Mouse (Mus musculus) small intestine, adult 2 months (tissue): Measurements from ENCODE around the gene Ncam2.

Experiments
- CTCF ChIP-seq: fragments of 200-500 bp; IDR thresholded peaks from 2 replicates; pipeline ENCODE4 v1.5.1; 2012; ENCODE audit warnings: low read depth, mild to moderate bottlenecking, control low read depth, inconsistent platforms, low read length, moderate library complexity, mixed read lengths; ENCODE audit not compliant: insufficient replicate concordance, insufficient read length; ENCODE audit errors: extremely low read depth
- POLR2A ChIP-seq: fragments of 200-500 bp; IDR thresholded peaks from 2 replicates; pipeline ENCODE4 v1.6.1; 2012; ENCODE audit warnings: low read depth, mild to moderate bottlenecking, control low read depth, inconsistent platforms, low read length, moderate library complexity

DNA sequence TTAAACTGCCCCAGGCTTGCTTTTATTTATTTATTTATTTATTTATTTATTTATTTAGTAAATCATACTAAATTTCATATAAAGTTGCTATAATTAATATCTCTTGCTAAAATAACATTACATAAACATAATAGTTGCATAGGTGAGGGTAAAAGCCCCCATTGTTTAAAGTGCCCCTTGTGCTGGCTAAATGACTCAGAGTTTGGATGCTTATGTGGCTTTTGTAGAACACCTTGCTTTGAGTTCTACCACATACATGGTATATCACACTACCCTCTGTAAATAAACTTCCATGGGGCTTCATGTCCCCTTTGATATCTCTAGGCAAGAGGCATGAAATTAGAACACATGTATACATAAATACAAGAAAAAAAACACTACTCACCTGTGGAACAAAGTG lies 23.8 kb downstream of the Ncam2 start:
- TF ChIP-seq POLR2A: no peak
- TF ChIP-seq CTCF: no peak
